Mouse (Mus musculus) embryonic facial prominence, embryonic 11.5 days (tissue): ENCODE measurements at regions not wholly inside any gene's neighbourhood (a gene's known extent, or its start where the extent isn't known, plus 50 kb on each side); places are given as distances from the start of the nearest gene placed in this dataset.

Experiments used
- ATAC-seq: fragments of 200-750 bp; cut with Nextera tagmentation; replicated peaks from 2 replicates; pipeline ENCODE4 v1.8.0; 2017; ENCODE audit warnings: low read depth; ENCODE audit not compliant: insufficient number of reproducible peaks, low FRiP score, low TSS enrichment
- DNase-seq: peaks from one replicate; pipeline ENCODE4 v3.0.0-alpha.2; 2015; ENCODE audit warnings: low spot score
- H3K27ac ChIP-seq: fragments of 300-500 bp; sonication (generic); replicated peaks from 2 replicates; pipeline ENCODE4 v1.5.1; 2014; ENCODE audit warnings: mild to moderate bottlenecking, low read depth, low read length, control low read depth
- H3K27me3 ChIP-seq: fragments of 300-500 bp; sonication (generic); 2 replicates; pipeline ENCODE4 v1.6.1; 2014; ENCODE audit warnings: mild to moderate bottlenecking, low read length, moderate library complexity, mixed read lengths; ENCODE audit not compliant: control insufficient read depth, insufficient read depth
- H3K36me3 ChIP-seq: fragments of 300-500 bp; sonication (generic); replicated peaks from 2 replicates; pipeline ENCODE4 v1.6.1; 2014; ENCODE audit warnings: low read depth, mild to moderate bottlenecking, low read length, moderate library complexity, mixed read lengths; ENCODE audit not compliant: control insufficient read depth, insufficient read depth
- H3K4me1 ChIP-seq: fragments of 300-500 bp; sonication (generic); 2 replicates; pipeline ENCODE4 v1.6.1; 2014; ENCODE audit warnings: low read length, mixed read lengths; ENCODE audit not compliant: control insufficient read depth, insufficient read depth
- H3K4me2 ChIP-seq: fragments of 300-500 bp; sonication (generic); 2 replicates; pipeline ENCODE4 v1.6.1; 2014; ENCODE audit warnings: low read depth, mild to moderate bottlenecking, control low read depth, low read length, moderate library complexity
- H3K4me3 ChIP-seq: fragments of 300-500 bp; sonication (generic); 2 replicates; pipeline ENCODE4 v1.5.1; 2014; ENCODE audit warnings: low read depth, low read length, control low read depth
- H3K9ac ChIP-seq: fragments of 300-500 bp; sonication (generic); replicated peaks from 2 replicates; pipeline ENCODE4 v1.6.1; 2014; ENCODE audit warnings: mild to moderate bottlenecking, control low read depth, low read length
- H3K9me3 ChIP-seq: fragments of 300-500 bp; sonication (generic); replicated peaks from 2 replicates; pipeline ENCODE4 v1.6.1; 2016; ENCODE audit warnings: mild to moderate bottlenecking, low read length, inconsistent platforms, mixed read lengths; ENCODE audit not compliant: control insufficient read depth
- WGBS: fragments of 180-500 bp; shearing (Covaris S2); extraction: QIAGEN DNeasy Blood & Tissue Kit; methylation state at CpG from one replicate; pipeline ENCODE4 v1.1.7; 2014; 5-methylcytosine and 5-hydroxymethylcytosine counted together

- H3K9me3 ChIP-seq, result no peaks in the 10 kb centered on the region
- H3K9ac ChIP-seq, result no peak overlapping the region
- H3K27me3 ChIP-seq, result no peaks in the 10 kb centered on the region
- H3K36me3 ChIP-seq, result no peaks in the 10 kb centered on the region
- WGBS, result 84% methylated on average over 6 of the region's 6 CpGs
- H3K4me1 ChIP-seq, result no peaks in the 10 kb centered on the region
- H3K27ac ChIP-seq, result no peak overlapping the region
- DNase-seq (no peak), ATAC-seq (no peak)
- no peak overlapping the region for H3K4me2 ChIP-seq
- no peak overlapping the region for H3K4me3 ChIP-seq
These were observed 681.6 kb downstream of the Efna5 start for GRCm38 (mm10) chr17:62199559-62199958.

GRCm38 (mm10) chr17:62178612-62179210 is 702.4 kb downstream of the Efna5 start:
- H3K9ac ChIP-seq, result no peak overlapping the region
- no peaks in the 10 kb centered on the region for H3K4me1 ChIP-seq
- no peaks in the 10 kb centered on the region for H3K27me3 ChIP-seq
- DNase-seq (no peak), ATAC-seq (no peak)
- H3K9me3 ChIP-seq, result no peaks in the 10 kb centered on the region
- no peaks in the 10 kb centered on the region for H3K36me3 ChIP-seq
- no peak overlapping the region for H3K27ac ChIP-seq
- no peak overlapping the region for H3K4me2 ChIP-seq
- no peak overlapping the region for H3K4me3 ChIP-seq
- WGBS, result 62% methylated on average over 2 of the region's 2 CpGs

GRCm38 (mm10) chr17:62176336-62176735 is 704.8 kb downstream of the Efna5 start:
- no peak for DNase-seq
- no peak for ATAC-seq
- H3K36me3 ChIP-seq, result no peaks in the 10 kb centered on the region
- H3K9me3 ChIP-seq, result no peaks in the 10 kb centered on the region
- H3K9ac ChIP-seq, result no peak overlapping the region
- H3K4me3 ChIP-seq, result no peak overlapping the region
- no peaks in the 10 kb centered on the region for H3K4me1 ChIP-seq
- no peak overlapping the region for H3K27ac ChIP-seq
- no peak overlapping the region for H3K4me2 ChIP-seq
- WGBS, result 69% methylated on average over 5 of the region's 5 CpGs
- H3K27me3 ChIP-seq, result no peaks in the 10 kb centered on the region

GRCm38 (mm10) chr17:62172305-62172704 is 708.8 kb downstream of the Efna5 start:
- 91% methylated on average over 5 of the region's 5 CpGs for WGBS
- no peak overlapping the region for H3K4me3 ChIP-seq
- no peaks in the 10 kb centered on the region for H3K27me3 ChIP-seq
- ATAC-seq, result no peak
- DNase-seq, result no peak
- H3K9ac ChIP-seq, result no peak overlapping the region
- no peaks in the 10 kb centered on the region for H3K4me1 ChIP-seq
- no peak overlapping the region for H3K27ac ChIP-seq
- no peaks in the 10 kb centered on the region for H3K36me3 ChIP-seq
- no peak overlapping the region for H3K4me2 ChIP-seq
- H3K9me3 ChIP-seq, result no peaks in the 10 kb centered on the region

GRCm38 (mm10) chr17:62171532-62171931 is 709.6 kb downstream of the Efna5 start:
- WGBS, result 92% methylated on average over 4 of the region's 4 CpGs
- no peaks in the 10 kb centered on the region for H3K36me3 ChIP-seq
- ATAC-seq, result no peak
- H3K4me2 ChIP-seq, result no peak overlapping the region
- DNase-seq, result no peak
- no peak overlapping the region for H3K9ac ChIP-seq
- H3K27ac ChIP-seq, result no peak overlapping the region
- no peak overlapping the region for H3K4me3 ChIP-seq
- no peaks in the 10 kb centered on the region for H3K4me1 ChIP-seq
- no peaks in the 10 kb centered on the region for H3K27me3 ChIP-seq
- H3K9me3 ChIP-seq, result no peaks in the 10 kb centered on the region

GRCm38 (mm10) chr17:62161457-62161856 is 719.7 kb downstream of the Efna5 start:
- WGBS, result 76% methylated on average over 1 of the region's 1 CpGs
- DNase-seq (no peak), ATAC-seq (no peak)
- no peak overlapping the region for H3K4me2 ChIP-seq
- H3K9me3 ChIP-seq, result no peaks in the 10 kb centered on the region
- H3K27ac ChIP-seq, result no peak overlapping the region
- H3K9ac ChIP-seq, result no peak overlapping the region
- H3K36me3 ChIP-seq, result no peaks in the 10 kb centered on the region
- no peaks in the 10 kb centered on the region for H3K27me3 ChIP-seq
- no peaks in the 10 kb centered on the region for H3K4me1 ChIP-seq
- H3K4me3 ChIP-seq, result no peak overlapping the region

GRCm38 (mm10) chr17:62160301-62160700 is 720.8 kb downstream of the Efna5 start:
- H3K27me3 ChIP-seq, result no peaks in the 10 kb centered on the region
- H3K36me3 ChIP-seq, result no peaks in the 10 kb centered on the region
- 81% methylated on average over 2 of the region's 2 CpGs for WGBS
- DNase-seq (no peak), ATAC-seq (no peak)
- no peaks in the 10 kb centered on the region for H3K9me3 ChIP-seq
- H3K9ac ChIP-seq, result no peak overlapping the region
- no peak overlapping the region for H3K27ac ChIP-seq
- H3K4me3 ChIP-seq, result no peak overlapping the region
- no peaks in the 10 kb centered on the region for H3K4me1 ChIP-seq
- no peak overlapping the region for H3K4me2 ChIP-seq

GRCm38 (mm10) chr17:62135050-62135449 is 746.1 kb downstream of the Efna5 start:
- Histone ChIP-seq H3K27ac (no peak overlapping the region), H3K9ac (no peak overlapping the region), H3K9me3 (no peaks in the 10 kb centered on the region), H3K4me2 (no peak overlapping the region), H3K27me3 (no peaks in the 10 kb centered on the region), H3K4me3 (no peak overlapping the region), H3K4me1 (no peaks in the 10 kb centered on the region), H3K36me3 (no peaks in the 10 kb centered on the region)
- 88% methylated on average over 3 of the region's 3 CpGs for WGBS
- no peak for ATAC-seq
- DNase-seq, result no peak
